Mouse (Mus musculus) megakaryocyte-erythroid progenitor cell, adult 5-6 weeks (primary cell): ENCODE measurements at regions not wholly inside any gene's neighbourhood (a gene's known extent, or its start where the extent isn't known, plus 50 kb on each side); places are given as distances from the start of the nearest gene placed in this dataset.
"Not testable (repeated sequence)": the region's sequence is repeated elsewhere in the genome, so short reads cannot be mapped to it uniquely, and the experiment has no call there.

ENCODE experiments used
- ATAC-seq: replicated peaks from 2 replicates; pipeline ENCODE4 v1.8.0; 2016; ENCODE audit warnings: mild to moderate bottlenecking, inconsistent platforms; ENCODE audit not compliant: severe bottlenecking, poor library complexity, low FRiP score, low TSS enrichment

GRCm38 (mm10) chr14:15061966-15062860 is 259.0 kb downstream of the Nek10 start:
- no peak for ATAC-seq

DNA sequence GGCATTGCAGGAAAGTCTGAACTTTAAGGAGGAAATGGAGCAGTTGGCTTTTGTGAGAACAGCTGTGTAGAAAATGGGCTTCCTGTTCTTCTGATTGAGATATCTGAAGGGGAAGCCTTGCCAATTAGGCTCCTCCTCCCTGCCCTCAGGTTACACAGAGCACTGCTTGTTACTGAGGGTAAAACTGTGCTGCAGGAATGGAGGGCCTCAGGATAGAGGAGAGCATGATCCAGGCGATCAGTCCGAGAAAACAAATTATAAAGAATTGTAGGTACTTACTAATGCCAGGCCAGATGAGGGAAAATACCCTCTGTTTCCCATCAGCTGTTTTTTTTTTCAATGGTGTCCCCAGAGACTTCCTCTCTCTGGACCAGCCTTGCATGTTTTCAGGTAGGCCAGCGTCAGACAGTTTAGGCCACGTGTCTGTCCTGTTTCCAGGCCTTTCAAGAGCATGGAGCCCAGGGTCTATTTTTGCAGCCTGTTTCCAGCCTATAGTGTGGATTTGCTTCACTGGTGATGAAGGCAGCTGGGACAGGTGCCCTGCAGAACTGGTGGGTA is 259.7 kb downstream of the Nek10 start:
- 0 out of 2 replicates have a peak, but pooled peaks have one; percentile 37 for ATAC-seq

DNA sequence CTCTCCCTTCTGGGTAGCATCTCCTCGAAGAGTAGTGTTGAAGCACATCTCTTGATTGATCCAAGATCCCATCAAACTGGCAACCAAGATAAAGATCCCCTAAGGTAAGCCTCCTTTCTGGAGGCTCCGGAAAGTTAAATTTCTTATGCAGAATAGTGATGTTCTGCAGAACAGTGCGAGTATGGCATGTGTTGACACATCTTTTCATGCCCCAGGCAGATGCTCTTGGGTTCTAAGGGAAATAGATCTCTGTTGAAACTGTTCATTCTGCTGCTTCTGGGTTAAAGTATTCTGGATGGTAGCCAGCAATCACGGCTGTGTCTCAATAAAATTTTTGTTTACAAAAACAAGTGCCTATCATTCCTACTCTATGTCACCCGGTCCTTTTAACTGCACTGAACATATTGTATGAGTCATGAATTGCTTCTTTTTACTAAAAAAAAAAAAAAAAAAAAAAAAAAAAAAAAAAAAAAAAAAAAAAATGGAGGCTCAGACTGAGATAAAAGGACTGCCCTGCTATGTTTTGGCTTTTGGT is 261.8 kb downstream of the Nek10 start:
- ATAC-seq = no peak

DNA sequence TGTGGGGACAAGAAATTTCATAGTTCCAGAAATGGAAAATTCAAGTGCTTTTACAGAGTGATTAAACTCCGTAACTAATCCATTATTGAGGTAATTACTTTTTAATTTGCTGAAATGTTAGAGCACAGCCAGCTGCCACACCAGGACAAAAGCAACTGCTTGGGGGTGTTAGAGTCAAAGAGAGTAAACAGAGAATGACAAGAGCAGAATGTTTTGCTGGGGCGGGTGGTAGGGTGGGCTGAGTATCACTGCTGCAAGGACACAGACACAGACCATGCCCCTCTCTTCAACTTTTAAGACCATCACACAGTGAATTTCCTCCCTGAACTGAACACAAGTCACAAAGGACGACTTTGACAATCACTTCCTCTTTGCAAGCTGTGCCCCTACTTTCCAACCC is 272.7 kb downstream of the Nek10 start:
- no peak for ATAC-seq

DNA sequence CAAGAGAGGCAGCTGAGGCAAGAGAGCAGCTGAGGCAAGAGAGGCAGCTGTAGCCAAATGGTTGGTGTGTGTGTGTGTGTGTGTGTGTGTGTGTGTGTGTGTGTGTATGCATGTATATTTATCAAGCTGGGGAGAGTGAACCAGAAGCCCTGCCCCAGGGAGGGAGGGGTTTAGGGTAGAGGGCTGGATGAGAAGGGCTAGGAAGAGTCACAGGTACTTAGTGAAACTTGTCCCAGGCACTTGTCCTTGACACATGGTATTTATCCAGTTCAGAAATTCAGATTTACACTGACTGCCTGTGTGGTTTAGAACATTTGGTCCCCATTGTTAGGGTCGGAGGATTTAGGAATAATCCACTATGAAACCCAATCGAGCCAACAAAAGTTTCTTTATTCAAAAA is 279.7 kb downstream of the Nek10 start:
- no peak for ATAC-seq

GRCm38 (mm10) chr14:15083812-15084211 is 280.6 kb downstream of the Nek10 start:
- no peak for ATAC-seq

DNA sequence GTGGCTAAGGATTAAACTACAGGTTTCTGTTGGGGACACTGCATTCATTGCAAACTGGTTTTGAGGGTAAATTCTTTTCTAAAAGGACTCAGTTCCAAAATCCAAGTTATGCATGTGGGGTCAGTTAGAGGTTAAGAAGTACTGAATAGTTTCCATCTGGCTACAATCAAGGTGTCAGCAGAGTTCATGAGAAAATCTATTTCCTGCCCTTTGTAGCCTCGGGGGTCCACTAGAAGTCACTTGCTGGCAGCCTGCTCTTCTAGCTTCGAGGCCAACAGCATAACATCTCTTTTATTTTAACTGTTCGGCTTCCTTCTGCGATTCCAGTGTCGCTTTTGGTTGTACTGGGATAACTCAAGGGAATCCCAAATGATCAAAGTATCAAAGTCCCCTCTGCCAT is 283.8 kb downstream of the Nek10 start:
- no peak for ATAC-seq

GRCm38 (mm10) chr14:15096865-15097264 is 293.6 kb downstream of the Nek10 start:
- ATAC-seq = no peak

- no peak for ATAC-seq
These were observed 296.7 kb downstream of the Nek10 start for GRCm38 (mm10) chr14:15099909-15100308.

- ATAC-seq = no peak
These were observed 304.6 kb downstream of the Nek10 start for GRCm38 (mm10) chr14:15107795-15108321.

DNA sequence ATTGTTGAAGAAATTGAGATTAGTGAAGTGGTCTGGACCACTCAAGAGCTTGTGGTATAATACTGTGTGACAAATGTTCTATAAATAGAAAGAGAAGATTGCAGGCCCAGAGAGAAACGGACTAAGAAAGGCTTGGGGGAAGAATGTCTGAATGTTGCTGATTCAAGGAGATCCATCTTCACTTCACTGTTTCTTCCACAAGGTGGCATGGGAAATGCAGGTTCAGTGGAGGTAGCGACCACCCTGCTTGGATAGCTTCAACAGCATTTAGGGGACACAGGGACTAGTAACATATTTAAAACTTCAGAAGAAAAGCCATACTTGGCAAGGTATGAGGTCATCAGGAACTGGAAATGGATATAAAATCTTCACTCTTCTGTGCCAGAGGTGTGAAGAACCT is 316.5 kb downstream of the Nek10 start:
- ATAC-seq = no peak

DNA sequence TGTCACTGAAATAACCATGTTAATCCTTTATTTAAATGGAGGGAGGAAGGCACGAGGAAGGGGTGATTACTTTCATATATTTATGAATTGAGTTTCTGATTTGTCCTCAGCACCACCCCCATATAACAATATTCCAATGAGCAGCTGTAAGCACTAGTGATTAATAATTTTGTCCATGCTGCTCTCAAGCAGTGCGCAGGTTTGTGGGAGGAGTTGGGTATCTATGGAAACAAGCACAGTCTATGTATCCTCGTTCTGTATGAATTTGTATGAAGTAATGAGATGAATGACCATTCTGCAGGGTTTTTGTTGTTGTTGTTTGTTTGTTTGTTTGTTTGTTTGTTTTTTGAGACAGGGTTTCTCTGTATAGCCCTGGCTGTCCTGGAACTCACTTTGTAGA is 310.6 kb downstream of the Lrrc3b start:
- no peak for ATAC-seq

DNA sequence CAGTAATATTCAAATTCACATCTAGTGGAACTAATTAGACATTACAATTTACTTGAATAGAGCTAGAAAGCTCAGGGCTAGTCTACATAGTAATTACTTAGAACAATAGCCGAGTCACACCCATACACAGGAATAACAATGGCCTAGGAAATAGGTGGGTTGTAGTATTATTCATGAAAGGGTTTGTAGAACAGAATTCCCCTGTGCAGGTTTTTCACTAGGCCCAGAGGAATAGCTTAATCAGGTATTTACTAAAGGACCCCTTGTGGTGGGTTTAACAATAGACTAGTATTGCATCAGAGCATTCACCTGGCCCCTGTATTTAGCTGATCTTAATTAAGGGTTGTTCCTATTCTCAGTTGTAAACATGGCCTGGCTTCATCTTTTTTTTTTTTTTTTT is 297.9 kb downstream of the Lrrc3b start:
- not testable (repeated sequence) for ATAC-seq

DNA sequence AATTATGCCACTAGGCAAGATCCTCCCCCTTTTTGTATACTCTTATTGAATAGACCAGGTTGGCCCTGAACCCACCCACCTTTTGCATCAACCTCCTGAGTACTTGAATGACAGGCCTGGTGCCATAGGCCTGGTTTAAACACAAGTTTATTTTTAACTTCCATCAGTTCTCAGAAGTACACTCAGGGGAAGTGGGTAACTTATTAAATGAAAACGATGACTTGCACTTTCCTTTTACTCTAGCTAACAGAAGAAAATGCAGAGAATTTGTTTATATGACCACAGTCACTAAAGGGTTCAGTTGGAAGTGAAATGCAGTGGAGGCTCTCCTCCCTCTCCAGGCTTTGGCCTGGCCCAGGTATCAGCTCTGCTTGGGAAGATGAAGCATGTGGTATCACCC is 295.9 kb downstream of the Lrrc3b start:
- no peak for ATAC-seq

GRCm38 (mm10) chr14:15148516-15148915 is 290.3 kb downstream of the Lrrc3b start:
- ATAC-seq = no peak
